Mouse (Mus musculus): ENCODE results near the gene Ptf1a. TPM values are rescaled to one million over a fixed set of nuclear protein-coding genes. Genes with fewer than 3 reads are reported as not detected.

The Ptf1a gene
- total RNA-seq, 2 experiments from 2014 or later = not detected

- ATAC-seq (replicated peaks; ENCODE audit: poor library complexity) = no peak
These were observed 3.8 kb downstream of the Ptf1a start for GRCm38 (mm10) chr2:19449308-19449707.

GRCm38 (mm10) chr2:19452531-19453055, 7.1 kb downstream of the Ptf1a start:
- ATAC-seq (replicated peaks; ENCODE audit: poor library complexity) = no peak

DNA sequence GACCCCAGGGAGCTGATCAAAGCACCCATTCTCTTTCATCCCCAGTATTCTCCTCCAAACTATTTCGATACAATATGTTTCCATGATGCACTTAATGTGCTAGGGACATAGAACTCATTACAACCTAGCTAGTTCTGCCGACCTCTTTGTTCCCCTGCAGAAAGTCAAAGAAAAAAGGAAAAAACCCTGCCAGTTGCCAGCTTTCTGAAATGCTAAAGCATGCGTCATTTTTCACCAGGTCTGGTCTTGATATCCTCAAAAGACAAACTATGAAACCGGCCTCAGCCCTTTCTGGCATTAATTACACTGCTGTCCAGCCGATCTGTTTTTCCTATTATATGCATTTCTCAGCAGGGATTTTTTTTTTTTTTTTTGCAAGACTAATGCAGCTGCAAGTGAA, 9.8 kb downstream of the Ptf1a start:
- ATAC-seq (replicated peaks; ENCODE audit: poor library complexity) = no peak

GRCm38 (mm10) chr2:19455857-19456482, 10.5 kb downstream of the Ptf1a start:
- ATAC-seq (replicated peaks; ENCODE audit: poor library complexity) = no peak

DNA sequence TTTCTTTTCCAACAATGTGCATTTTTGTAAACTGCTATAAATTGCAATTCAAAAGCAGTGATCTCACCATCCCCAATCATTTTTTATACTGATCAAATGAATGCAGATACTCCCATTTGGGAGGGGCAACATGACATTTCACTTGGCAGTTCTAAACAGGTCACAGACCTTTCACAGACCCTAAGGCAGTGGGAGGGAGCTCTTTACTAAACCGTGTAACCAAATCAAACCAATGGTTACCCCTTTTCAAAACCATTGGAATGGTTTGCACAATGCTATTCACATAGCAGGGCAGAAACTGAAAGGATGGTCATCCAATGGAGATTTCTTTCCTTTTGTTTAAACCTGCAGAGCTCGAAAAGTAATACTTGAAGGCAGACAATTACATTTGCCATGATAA, 13.3 kb downstream of the Ptf1a start:
- no peak for ATAC-seq (replicated peaks; ENCODE audit: poor library complexity)

- no peak for ATAC-seq (replicated peaks; ENCODE audit: poor library complexity)
These were observed 16.5 kb downstream of the Ptf1a start for GRCm38 (mm10) chr2:19461940-19462339.

GRCm38 (mm10) chr2:19490262-19490661, 44.8 kb downstream of the Ptf1a start:
- no peak for ATAC-seq (replicated peaks; ENCODE audit: poor library complexity)

Other genes starting within 250 kb of the Ptf1a start
- 0.27 and 0.30 TPM in 2 replicates for gene Armc3, start 246.4 kb upstream of the Ptf1a start, total RNA-seq (2015)
- gene Armc3, start 246.4 kb upstream of the Ptf1a start, total RNA-seq (2017) = 0.29 and 0.37 TPM in 2 replicates
- 21.7 and 26.7 TPM in 2 replicates for gene Msrb2, start 74.2 kb upstream of the Ptf1a start, total RNA-seq (2015)
- gene Msrb2, start 74.2 kb upstream of the Ptf1a start, total RNA-seq (2017) = 15.1 and 22.4 TPM in 2 replicates
- not detected in 2 replicates for gene 4921504E06Rik, start 108.3 kb downstream of the Ptf1a start, total RNA-seq (2015)
- gene 4921504E06Rik, start 108.3 kb downstream of the Ptf1a start, total RNA-seq (2017) = not detected in 2 replicates
- gene Otud1, start 212.1 kb downstream of the Ptf1a start, total RNA-seq (2015) = 5.8 and 6.4 TPM in 2 replicates
- 3.1 and 3.3 TPM in 2 replicates for gene Otud1, start 212.1 kb downstream of the Ptf1a start, total RNA-seq (2017)